Mouse (Mus musculus) heart, adult 11 months (tissue): ENCODE measurements at regions not wholly inside any gene's neighbourhood (a gene's known extent, or its start where the extent isn't known, plus 50 kb on each side); places are given as distances from the start of the nearest gene placed in this dataset.

ENCODE experiments used
- DNase-seq: peaks from one replicate; pipeline ENCODE4 v3.0.0; 2022

DNA sequence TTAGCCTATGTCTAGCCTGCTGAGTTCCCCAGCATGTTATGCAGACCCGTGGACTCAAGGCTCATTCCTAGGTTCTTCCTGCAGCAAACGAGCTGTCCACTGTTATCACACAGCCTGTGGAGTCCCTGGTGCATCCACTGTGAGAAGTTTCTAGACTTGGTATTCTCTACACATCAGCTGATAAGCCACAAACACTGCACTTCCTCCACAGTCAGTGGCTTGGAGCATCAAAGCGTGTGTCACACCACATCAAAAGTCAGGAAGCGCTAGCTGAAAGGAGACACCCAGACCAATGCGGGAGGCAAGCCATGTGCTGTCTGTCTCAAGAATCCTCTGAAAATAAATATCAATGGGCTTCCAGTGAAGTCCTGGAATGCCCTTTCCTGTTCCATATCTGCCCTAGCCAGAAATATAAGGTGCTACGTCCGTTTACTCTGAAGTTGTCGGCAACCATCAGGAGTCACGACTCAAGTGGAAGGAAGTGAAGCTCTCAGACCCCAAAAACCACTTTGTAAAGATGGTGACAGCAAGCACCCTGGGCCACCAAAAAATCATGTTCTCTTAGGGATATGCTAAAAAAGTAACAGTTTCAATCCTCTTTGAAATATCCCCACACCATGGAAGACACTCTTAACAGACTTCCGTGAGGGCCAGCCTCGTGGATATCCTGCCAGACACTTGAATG is 227.7 kb downstream of the Adgrl2 start:
- no peak for DNase-seq

DNA sequence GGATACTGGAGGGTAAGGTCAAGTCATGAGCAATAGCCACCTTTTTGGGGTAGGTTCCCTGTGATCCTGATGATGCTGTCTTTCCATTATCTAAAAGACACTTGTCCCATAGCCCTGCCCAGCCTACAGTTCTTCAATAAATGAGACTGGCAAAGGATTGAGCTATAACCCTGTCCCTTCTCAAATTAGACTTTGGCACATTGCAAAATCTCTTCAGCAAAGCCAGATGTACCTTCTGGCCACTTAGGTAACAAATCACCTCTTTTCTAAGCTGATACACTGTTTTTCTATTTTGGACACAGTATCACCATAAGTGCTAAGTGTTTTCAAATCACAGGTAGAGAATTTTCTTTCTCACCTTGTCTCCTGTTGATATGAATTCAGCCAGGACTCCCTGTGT is 228.8 kb downstream of the Adgrl2 start:
- DNase-seq = no peak

DNA sequence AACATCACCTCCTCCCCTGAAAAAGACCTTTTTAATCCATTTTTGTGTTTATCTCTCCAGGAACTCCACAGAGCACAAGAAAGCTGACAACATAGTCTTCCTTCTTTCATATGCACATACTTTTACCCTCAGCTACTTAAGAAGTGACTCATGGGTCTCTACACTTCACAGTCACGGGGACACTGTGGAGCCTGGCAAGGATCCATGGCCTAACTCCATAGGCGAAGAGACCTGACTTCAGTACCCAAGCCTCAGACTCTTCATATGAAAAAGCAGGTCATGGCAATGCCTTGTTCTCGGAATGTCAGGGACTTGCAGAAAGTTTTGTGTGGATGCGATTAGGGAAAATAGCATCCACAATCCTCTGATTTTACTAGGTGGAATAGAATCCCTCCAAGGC is 230.9 kb downstream of the Adgrl2 start:
- no peak for DNase-seq

DNA sequence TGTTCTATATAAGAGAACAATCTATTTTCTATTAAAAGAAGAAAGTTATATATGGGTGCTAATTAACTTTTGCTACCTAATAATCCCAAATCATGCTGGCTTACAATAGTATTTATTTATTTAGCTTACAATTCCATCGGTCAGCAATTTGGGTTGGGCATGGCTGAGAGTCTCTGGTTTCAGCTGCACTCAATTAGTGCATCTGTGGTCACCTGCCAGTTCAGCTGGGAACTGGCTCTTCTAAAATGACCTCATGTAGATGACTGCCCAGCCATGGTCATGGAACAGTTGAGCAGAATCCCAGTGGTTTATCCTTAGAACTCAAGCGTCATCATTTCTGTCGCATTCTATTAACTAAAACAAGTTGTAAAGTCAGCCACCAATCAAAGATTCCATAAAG is 244.1 kb downstream of the Adgrl2 start:
- DNase-seq = no peak

DNA sequence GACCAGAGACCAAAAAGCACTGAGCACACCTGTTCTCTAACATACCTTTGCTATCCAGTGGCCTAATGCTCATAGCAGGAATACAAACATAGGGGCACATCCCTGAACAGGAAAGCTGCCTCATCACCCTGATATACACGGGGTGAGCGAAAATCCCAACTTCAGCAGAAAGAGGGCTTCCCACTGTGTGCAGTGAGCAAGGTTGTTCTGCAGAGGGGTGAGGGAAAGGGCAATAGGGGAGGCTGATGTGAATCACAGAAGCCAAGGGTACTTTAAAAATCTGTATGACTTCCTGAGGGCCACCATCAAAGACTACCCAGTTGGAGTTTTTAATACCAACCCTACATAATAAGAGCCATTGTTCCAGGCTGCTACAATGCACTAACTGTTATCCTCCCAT is 245.7 kb downstream of the Adgrl2 start:
- no peak for DNase-seq

DNA sequence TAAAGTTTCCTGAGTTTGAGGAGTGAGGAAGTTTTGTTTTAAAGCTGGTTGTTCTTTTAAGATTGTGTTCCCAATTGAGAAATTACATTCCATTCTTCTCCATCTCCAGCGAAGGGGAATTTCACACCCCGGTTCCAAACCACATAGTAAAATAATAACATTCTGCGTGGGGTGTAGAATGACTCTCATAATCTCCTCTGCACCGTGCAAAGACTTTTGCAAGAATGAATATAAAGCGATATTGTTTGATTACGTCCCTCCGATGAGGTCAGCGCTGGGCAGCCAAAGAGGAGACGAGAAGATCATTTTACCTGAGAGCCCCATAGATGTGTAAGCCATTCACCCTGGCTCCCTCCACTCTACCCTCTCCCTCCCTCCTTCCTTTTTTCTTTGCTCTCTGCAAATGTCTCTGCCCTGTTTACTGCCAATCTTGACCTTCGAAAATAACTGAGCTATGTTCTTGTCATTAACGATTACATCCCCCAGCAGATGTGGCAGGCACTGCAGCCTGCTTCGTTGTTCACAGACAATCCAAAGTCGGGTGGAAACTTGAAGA is 256.1 kb downstream of the Adgrl2 start:
- DNase-seq = peak; percentile 74

DNA sequence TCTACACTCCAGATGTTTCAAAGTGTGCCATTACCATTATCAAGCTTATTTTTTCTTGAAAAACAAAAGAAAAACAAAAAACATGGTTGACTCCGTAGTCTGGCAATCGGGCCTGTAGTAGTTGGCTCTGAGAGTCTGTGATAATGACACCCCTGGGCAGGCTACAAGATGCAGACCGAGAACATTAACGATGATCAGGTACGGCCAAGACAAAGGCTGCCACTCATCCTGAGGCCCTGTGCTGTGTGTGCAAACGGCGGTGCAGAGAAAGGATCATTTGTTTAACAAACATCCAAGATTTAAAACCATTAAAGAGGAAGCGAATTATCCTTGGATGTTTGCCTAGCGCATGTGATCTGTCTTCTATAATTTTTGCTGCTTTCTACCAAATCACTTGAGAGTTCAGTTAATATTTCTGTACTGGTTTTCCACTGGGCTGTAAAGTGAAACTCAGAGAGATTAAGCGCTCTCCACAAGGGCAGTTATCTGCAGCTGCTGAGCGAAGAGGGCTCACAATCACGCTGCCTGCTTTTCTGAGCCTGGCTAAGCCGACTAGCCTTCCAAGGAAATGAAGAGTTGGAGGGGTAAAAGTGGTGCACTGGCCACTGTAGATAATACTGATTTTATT is 257.0 kb downstream of the Adgrl2 start:
- DNase-seq = peak; percentile 88

DNA sequence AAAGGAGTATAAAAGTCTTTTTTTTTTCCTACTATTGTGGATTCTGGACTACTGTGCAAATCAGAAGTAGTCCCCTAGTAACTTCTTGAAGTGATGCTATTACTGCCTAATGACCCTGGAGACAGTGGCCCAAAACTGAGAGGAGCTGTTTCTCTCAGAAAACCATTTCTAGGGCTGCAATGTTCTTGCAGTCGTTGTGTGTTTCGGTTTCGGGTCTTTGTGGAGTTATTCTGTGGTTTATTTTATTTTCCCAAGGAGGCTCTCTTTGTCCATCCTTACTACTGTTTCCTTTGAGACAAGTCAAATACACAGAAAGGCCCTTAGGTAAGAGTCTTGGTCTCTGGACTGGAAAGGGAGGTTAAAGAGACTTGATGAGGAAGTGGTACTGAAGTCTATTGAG is 258.9 kb downstream of the Adgrl2 start:
- DNase-seq = no peak

DNA sequence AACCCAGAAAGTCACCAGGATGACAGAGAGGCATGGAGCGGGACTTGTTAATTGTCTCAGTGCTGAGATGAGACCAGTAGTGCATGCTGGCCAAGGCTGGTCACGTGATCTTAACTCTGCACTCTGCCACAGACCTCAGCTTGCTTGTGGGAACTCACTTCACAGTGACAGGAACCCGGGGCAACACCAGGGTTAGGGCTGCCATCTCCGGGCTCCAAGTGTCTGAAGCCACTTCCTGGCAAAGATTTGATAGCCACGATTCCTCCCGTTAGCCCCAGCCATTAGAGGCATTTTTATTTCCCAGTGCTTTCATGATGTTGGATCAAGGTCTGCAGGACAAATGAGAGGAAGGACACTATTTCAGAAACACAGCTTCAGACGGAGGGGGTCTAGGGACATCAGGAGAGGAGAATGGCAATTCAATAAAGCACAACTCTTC is 261.1 kb downstream of the Adgrl2 start:
- DNase-seq = peak; percentile 91

DNA sequence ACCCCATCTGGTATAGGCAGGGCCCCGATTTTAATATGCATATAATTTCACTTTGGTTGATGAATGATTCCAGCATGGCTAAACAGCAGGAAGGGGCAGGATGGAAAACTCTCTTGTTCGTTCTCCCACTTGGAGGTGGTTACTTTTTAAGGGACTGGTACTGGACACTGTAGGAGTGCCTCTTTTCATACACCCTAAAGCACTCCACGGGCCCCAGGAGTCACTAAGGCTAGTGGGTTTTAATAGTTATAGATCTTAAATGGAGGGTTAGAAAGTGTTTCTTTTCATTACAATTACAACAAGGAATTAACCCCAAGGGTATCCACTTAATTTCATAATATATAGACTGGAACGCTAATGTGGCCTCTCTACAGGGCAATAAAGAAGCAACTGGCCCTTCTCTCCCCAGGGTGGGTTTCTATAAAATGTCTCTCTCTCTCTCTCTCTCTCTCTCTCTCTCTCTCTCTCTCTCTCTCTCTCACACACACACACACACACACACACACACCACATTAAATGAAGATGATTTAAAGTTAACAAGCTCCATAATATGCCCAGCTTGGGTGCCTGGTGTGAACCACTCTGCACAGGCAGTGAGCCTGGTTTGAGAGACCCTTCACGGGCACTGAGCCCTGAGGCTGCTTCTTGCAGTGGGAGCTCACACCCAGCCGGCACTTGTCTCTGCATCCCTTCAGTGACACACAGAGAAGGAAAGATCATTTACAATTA is 261.7 kb downstream of the Adgrl2 start:
- DNase-seq = peak; percentile 54

DNA sequence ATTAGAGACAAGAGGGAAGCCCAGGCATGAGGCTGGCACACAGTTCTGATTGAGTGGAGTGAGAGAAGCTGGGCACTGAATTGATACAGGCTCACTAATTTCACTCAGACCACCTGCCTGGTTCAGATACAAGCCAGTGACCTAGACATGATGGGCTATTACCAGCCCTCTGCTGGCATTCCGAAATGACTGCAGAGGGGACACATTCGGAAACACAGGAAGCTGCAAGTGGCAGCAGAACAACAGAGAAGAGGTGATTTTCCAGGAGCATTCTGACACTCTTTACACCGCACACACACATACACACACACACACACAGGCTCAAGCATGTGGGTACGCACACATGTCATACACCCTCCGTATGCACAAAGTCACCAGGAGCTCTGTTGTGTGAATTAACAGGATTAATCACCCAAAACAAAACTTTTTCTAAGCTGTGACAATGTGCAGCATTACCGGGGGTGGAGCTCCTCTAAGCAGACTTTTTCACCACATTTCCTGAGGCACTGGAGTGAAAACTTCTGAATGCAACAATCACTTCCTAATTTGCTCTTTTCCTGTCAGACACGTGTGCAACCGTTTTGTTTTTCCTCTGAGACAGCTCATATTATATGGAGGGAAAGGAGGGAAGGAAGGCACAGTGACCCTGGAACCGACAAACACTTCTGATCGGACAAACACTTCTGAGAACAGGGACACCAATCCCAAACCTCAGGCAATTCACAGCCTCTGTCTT is 263.6 kb downstream of the Adgrl2 start:
- DNase-seq = peak; percentile 76

DNA sequence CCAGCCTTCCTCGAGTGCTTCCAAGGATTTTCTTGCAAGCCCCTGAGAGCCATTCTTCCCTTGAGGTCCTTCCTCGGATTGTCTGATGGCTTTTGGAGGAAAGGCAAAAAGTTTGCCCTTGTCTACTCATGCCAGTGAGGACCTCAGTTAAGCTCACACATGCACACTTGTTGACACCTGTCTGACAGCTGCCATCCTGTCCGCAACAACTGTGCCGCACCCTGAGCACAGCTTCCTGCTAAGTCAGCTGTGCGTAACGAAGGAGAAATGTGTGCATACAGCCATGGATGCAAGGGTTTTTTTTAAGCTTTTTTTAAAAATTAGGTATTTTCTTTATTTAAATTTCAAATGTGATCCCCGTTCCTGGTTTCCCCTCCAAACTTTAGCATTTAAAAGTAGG is 293.8 kb downstream of the Adgrl2 start:
- DNase-seq = no peak

DNA sequence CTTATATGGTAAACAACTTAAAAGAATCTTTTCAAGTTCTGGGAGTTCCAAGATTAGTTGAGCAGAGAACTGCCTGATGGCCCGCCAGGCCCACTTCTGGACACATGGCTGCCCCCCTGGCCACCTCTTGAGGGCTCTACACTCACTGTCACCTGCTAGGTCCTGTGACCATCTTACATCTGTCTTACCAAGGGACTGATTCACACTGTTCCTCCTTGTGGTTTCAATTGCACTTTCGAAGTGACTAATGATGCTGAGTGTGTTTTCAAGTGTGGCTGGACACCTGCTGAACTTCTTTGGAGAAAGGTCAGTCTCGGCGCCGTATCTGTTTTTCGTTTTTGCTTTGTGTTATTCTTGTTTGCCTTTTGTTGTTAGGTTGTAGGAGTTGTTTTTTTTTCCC is 294.9 kb downstream of the Adgrl2 start:
- no peak for DNase-seq

DNA sequence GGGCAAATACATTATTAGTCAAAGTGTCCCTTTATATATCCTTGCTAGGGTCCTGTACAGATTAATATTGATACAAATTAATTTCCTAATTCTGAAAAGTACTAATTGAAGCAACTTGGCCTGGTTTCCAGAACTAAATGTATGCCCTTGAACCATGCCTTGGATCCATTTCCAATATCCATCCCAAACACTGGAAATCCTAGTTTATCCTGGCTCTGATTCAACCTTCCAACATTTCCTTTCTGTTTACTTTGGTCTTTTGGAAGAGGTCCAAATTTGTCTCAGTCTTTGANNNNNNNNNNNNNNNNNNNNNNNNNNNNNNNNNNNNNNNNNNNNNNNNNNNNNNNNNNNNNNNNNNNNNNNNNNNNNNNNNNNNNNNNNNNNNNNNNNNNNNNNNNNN is 307.2 kb downstream of the Adgrl2 start:
- DNase-seq = no peak

DNA sequence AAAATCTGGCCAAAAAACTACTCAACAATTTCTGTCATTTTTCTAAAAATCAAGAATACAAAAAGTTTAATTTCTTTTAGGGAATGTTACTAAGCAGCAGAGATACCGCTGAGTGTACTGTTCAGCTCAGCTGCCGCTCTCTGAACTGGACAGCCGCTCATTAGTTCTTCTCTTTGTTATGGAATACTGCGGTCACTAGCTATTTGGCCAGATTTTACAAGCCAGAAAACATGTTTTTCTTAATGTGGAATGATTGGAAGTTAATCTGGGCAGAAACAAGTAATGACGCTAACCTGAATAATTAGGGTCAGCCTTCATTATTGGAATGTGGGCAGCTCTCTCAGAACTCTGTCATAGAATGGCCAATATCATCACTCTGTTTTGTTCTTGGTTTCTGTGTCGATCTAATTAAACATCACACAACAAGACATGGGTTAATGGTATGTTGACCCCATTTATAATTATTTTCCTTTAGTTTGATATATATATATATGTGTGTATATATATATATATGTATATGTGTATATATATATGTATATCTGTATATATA is 307.8 kb downstream of the Adgrl2 start:
- DNase-seq = no peak

DNA sequence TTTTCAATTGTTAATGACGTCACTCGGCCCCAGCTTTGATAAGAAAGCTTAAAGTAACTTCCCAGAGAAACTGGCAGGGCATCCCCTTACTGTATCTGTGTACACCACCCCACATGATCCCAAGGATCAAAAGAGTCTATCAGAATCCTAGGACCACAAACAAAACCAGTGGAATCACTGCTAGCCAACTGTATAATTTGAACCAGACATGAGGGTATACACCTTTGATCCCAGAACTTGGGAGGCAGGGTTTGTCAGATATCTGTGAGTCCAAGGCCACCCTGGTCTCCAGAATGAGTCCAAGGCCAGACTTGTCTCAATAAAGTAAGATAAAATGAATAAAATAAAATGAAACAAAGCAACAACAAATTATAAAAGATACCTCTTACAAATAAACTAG is 309.2 kb downstream of the Adgrl2 start:
- DNase-seq = no peak

DNA sequence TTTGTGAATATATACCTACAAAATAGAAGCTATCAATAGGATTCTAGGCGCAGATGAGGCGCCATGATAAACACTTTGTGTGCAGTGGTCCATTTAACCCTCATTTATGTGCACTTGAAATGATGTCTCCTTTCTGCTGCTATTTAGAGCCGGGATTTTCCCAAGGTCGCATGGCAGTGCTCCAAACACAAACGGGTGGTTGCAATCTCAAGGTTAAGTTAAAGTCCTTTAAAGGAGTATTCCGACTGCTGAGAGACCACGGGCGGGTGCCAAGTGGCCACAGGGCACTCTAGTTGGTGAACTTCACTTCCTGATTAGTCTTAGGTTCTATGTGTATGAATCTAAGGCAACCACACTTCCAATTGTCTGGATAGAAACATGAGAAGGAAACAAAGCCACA is 309.6 kb downstream of the Adgrl2 start:
- peak; percentile 91 for DNase-seq

DNA sequence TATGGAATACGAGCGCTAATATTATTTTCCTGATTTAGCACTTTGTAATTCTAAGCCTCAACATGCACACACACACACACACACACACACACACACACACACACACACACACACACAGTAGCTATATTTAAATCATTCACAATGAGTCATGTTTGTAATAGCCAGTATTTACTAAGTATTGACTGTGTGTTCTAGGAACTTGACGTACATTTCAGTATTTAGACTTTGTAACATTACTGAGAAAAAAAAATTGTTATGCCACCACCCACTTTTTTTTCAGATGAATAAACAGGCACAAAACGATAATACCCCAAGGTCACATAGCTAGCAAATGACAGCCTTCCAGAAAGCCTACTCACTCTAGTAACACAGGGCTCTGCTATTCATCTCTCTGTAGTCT is 310.3 kb downstream of the Adgrl2 start:
- no peak for DNase-seq

DNA sequence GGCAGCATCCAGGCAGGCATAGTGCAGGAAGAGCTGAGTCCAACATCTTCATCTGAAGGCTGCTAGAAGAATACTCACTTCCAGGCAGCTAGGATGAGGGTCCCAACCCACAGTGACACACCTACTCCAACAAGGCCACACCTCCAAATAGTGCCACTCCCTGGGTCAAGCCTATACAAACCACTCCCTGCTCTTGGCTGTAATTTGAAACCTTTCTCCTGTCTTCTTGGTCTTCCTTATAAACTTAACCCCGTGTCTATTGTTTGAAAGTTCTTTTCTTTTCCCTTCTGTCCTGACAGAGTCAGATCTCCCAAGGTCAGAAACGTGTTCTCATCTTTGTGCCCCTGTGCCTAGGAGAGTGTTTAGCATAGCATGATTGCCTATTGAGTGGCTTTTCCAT is 311.2 kb downstream of the Adgrl2 start:
- DNase-seq = no peak

DNA sequence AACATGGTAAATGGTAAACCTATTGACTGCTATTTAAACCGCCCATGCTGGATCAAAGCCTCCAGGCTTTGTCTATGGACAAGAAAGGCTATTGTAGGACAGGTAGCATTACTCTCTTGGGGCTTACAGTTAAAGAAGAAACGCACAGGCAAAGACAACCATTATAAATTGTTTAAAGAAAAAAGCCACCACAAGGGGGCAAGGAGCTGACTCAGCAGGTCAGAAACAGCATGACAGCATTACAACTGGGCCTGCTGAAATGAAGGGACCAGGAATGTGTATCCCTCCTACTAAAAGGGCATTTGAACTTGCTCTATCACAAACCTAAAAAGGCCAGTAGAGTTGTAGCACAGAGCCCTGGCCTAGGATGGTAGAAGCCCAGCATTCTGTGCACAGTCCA is 314.3 kb downstream of the Adgrl2 start:
- DNase-seq = no peak

DNA sequence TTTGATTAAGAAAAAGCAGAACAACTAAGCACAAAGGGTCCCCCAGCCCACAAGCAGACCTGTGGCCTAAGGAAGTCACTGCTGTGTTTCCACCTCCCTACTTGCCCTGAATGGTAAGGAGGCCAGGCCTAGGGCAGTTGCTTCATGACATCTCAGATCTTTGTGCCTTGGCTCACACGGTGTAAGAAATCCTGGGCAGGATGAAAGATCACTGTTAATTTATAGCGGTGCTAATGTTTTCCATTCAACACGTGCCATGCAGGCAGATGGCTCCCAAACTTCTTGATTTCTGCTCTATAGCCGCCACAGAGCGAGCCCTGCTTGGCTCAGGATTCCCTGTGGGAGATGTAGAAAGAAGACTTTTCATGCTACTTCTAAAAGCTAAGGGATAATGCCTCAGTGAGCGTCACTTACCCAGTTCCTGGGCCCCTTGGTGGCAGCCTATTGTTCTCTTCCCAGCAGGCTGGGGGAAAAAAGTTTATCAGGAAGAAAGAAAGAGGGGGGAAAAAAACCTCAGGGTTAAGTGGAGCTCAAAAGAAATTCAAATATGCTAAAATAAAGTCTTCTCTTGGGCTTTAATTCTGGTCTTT is 327.4 kb downstream of the Adgrl2 start:
- no peak for DNase-seq

DNA sequence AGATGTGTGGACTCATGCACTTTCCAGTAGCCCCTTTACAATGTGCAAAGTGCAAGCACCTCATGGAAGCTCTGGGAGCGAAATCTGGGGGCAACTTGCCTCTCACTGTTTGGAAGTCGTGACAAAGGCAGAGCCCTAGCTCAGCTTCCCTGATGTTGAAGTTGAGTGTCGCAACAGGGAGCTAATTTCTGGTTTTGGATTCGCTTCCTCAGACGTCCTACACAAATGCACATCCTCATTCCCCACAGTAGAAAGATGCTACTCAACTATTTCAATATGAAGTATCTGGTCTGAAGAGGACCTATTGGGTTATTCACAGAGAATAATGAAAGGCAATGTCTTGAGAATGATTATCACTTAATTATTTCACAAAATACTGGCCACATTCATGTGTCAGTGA is 331.3 kb downstream of the Adgrl2 start:
- no peak for DNase-seq

DNA sequence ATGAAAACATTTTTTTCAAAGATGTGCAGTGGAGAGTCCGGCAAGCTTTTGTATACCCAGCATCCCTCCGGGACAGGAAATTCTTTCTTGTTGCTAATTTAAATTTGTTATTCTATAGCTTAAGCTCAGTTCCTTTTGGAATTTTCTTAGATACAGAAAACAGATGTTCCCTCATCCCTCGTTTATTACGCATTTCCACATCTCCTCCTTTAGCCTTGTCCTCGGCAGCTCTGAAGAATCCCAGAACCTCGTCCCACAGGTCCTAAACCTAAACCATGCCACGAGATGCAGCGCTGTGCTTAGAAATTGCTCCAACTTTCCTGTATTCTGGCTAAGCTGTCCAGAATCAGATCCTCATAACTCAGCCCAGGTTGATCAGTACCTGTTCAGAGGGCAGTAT is 332.0 kb downstream of the Adgrl2 start:
- DNase-seq = no peak
